Mouse (Mus musculus): ENCODE data around the gene Txndc12.

- no peak for TF ChIP-seq CTCF (conservative IDR thresholded peaks at IDR 0.05 in 1 of 2, IDR thresholded peaks at IDR 0.05 in 1 of 2; ENCODE audit: low read depth in 2 of 2, low read length in 2 of 2)
- TF ChIP-seq EP300 (IDR thresholded peaks at IDR 0.05; ENCODE audit: low read length): no peak
- no peak for TF ChIP-seq TCF12 (IDR thresholded peaks at IDR 0.05; ENCODE audit: low read depth, low read length)
- TF ChIP-seq MXI1 (IDR thresholded peaks at IDR 0.05; ENCODE audit: low read depth, low read length): no peak
These were observed 14.1 kb downstream of the Txndc12 start, which contains the start of gene A730015C16Rik for GRCm38 (mm10) chr4:108848505-108848848.

All from CH12.LX (cell line).